Mouse (Mus musculus): ENCODE data around the gene AI987944. TPM values are rescaled to one million over a fixed set of nuclear protein-coding genes. Genes with fewer than 3 reads are reported as not detected.

The AI987944 gene
- 10 to 100 TPM; 35.9 to 49.3 TPM for polyA plus RNA-seq (2017; shearing (Covaris generic))

GRCm38 (mm10) chr7:41393048-41393971 lies at the start of gene AI987944:
AI987944 (minus strand) TSS chr7:41393379.
- ATAC-seq, result peak; percentile 95

- no peak for ATAC-seq
Observed at GRCm38 (mm10) chr7:41394130-41394529, 951 bp upstream of the AI987944 start.

Other genes starting within 250 kb of the AI987944 start
- not detected for gene Gm5592, start 239.5 kb downstream of the AI987944 start, polyA plus RNA-seq (2017; shearing (Covaris generic))
- gene Vmn2r57, start 55.3 kb upstream of the AI987944 start, polyA plus RNA-seq (2017; shearing (Covaris generic)), result not detected
- not detected for gene Gm20449, start 106.0 kb upstream of the AI987944 start, polyA plus RNA-seq (2017; shearing (Covaris generic))
- 10 to 100 TPM; 17.1 to 19.1 TPM for gene AW146154, start 106.5 kb upstream of the AI987944 start, polyA plus RNA-seq (2017; shearing (Covaris generic))
- gene Gm6871, start 180.3 kb upstream of the AI987944 start, polyA plus RNA-seq (2017; shearing (Covaris generic)), result not detected
- 10 to 100 TPM; 16.9 to 32.4 TPM for gene 2610021A01Rik, start 205.9 kb upstream of the AI987944 start, polyA plus RNA-seq (2017; shearing (Covaris generic))
- 10 to 100 TPM; 12.0 to 14.2 TPM for gene Zfp788, start 239.8 kb upstream of the AI987944 start, polyA plus RNA-seq (2017; shearing (Covaris generic))

Data from CD4-positive, CD25-positive, alpha-beta regulatory T cell, adult 4 months (primary cell).